ENCODE assay signal across 22 mouse cellular contexts in the genomic region with DNA sequence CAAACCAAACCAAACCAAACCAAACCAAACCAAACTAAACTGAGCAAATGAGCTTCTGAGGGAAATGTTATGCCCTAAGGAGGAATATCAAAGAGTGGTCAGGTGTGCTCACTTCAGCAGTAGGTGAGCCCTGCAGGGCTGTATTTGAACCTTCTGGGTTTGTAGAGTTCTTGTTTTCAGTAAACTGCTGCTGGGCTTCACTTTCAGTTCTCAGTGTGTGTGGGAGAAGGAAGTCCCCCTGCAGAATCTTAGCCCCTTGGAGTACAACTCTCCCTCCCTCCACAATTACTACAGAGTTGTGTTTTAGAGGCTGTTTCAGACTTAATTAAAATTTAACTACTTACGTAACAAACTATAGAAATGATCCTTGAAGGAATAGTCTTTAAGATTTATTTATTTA. TPM values are rescaled to one million over a fixed set of nuclear protein-coding genes. Genes with fewer than 3 reads are reported as not detected.
A peak's percentile ranks its signal among the peaks of the same experiment; 100 is the strongest.
DNase-seq lines count a peak whose midpoint lies in the region; ATAC-seq and TF ChIP-seq lines count a peak whose summit lies in the region.
"Had no signal": no experiment of that assay in that cellular context is flagged by ENCODE, and none has a peak within 500 bp of the region (broad histone marks: within the 10 kb centered on the region; RNA-seq: fewer than 3 reads in every experiment).

No protein-coding gene starts in this region.

- no peaks in the 10 kb centered on the region for H3K36me3 ChIP-seq in midbrain, embryonic 11.5 days (ENCODE audit: control insufficient read depth, insufficient read depth, low read length)
- H3K36me3 ChIP-seq in midbrain, embryonic 13.5 days, result no peaks in the 10 kb centered on the region
- no peaks in the 10 kb centered on the region for H3K36me3 ChIP-seq in CH12.LX (replicated peaks in 1 of 2; ENCODE audit: control insufficient read depth in 1 of 2, insufficient read depth in 1 of 2, low read length in 1 of 2)
- H3K36me3 ChIP-seq: G1E had no signal

- DNase-seq in midbrain, embryonic 11.5 days (ENCODE audit: low spot score, missing footprints), result peak; percentile 12
- DNase-seq in A20 (ENCODE audit: low read depth, low spot score) (peak; percentile 33), CH12.LX (ENCODE audit: extremely low read depth) (no peak)
- DNase-seq in left cerebral cortex, adult 8-10 months (ENCODE audit: low spot score in 2 of 2), result no peak
- DNase-seq: adrenal gland, adult 2 months; adrenal gland, adult 8-10 months; adrenal gland, postnatal 10 days; adrenal gland, postnatal 14 days; adrenal gland, postnatal 25 days; adrenal gland, postnatal 36 days; B cell, adult 2 months; cerebellum, adult 11 months; cerebellum, adult 11-12 months; cerebellum, adult 18-20 months; cerebellum, adult 2 months; cerebellum, adult 8-10 months had no signal

- peak; percentile 55 for TF ChIP-seq EP300 in CH12.LX (IDR thresholded peaks at IDR 0.05; ENCODE audit: low read length)

- TF ChIP-seq POLR2A in CH12.LX (IDR thresholded peaks at IDR 0.05; ENCODE audit: low read depth, low read length), result no peak

- H3K4me3 ChIP-seq in midbrain, embryonic 11.5 days (ENCODE audit: low read depth, low read length), result no peak overlapping the region
- H3K4me3 ChIP-seq in midbrain, embryonic 13.5 days (replicated peaks), result no peak overlapping the region
- H3K4me3 ChIP-seq in CH12.LX (replicated peaks in 1 of 3; ENCODE audit: low read depth in 2 of 3, low read length in 2 of 3, poor library complexity in 1 of 3), result no peak overlapping the region

- ATAC-seq in midbrain, embryonic 11.5 days (ENCODE audit: low FRiP score), result no peak
- no peak for ATAC-seq in midbrain, embryonic 13.5 days
- ATAC-seq in erythroblast, adult 5-6 weeks (replicated peaks; ENCODE audit: low FRiP score, poor library complexity, severe bottlenecking), result no peak
- ATAC-seq: activated CD4-positive, CD25-positive, alpha-beta regulatory T cell, adult 4 months; CD4-positive, CD25-positive, alpha-beta regulatory T cell, adult 4 months; Patski had no signal

- in situ Hi-C loops in CH12.LX (cut with MboI; ENCODE audit: low pct_ligation_motif_present, low pct_unique_long_range_greater_than_20kb, low sequenced_read_pairs), result no loop called here

- no peak overlapping the region for H3K4me2 ChIP-seq in midbrain, embryonic 11.5 days
- no peak overlapping the region for H3K4me2 ChIP-seq in midbrain, embryonic 13.5 days (replicated peaks)
- H3K4me2 ChIP-seq in CH12.LX (ENCODE audit: insufficient read depth, low read depth, poor library complexity, severe bottlenecking), result no peak overlapping the region

- 0 out of 2 replicates have a peak, but pooled peaks cover 3% of the 10 kb centered on the region for H3K4me1 ChIP-seq in midbrain, embryonic 11.5 days (ENCODE audit: control insufficient read depth, insufficient read depth, low read length)
- no peaks in the 10 kb centered on the region for H3K4me1 ChIP-seq in midbrain, embryonic 13.5 days (replicated peaks)
- peaks cover 0 to 21% of the 10 kb centered on the region in 2 experiments; a peak in 3 of 4 replicates for H3K4me1 ChIP-seq in CH12.LX (ENCODE audit: control insufficient read depth in 1 of 2, insufficient read depth in 2 of 2)

- H3K27ac ChIP-seq in midbrain, embryonic 11.5 days (ENCODE audit: low read depth, low read length), result no peak overlapping the region
- no peak overlapping the region for H3K27ac ChIP-seq in midbrain, embryonic 13.5 days
- H3K27ac ChIP-seq in CH12.LX (ENCODE audit: insufficient read depth, low read depth), result no peak overlapping the region

- TF ChIP-seq CTCF in CH12.LX (conservative IDR thresholded peaks at IDR 0.05 in 1 of 2, IDR thresholded peaks at IDR 0.05 in 1 of 2; ENCODE audit: low read depth in 2 of 2, low read length in 2 of 2), result no peak

- no peak overlapping the region for H3K9ac ChIP-seq in midbrain, embryonic 11.5 days (ENCODE audit: low read length)
- H3K9ac ChIP-seq in midbrain, embryonic 13.5 days (replicated peaks), result no peak overlapping the region
- no peak overlapping the region for H3K9ac ChIP-seq in CH12.LX (ENCODE audit: insufficient read depth, low read depth)

- dilution Hi-C loops in CH12.LX (cut with MboI; ENCODE audit: extremely low pct_ligation_motif_present, extremely low pct_unique_long_range_greater_than_20kb, low sequenced_read_pairs), result no loop called here

- no peaks in the 10 kb centered on the region for H3K79me2 ChIP-seq in CH12.LX (replicated peaks; ENCODE audit: control insufficient read depth, extremely low read depth, insufficient read depth, poor library complexity, severe bottlenecking)

- WGBS in midbrain, embryonic 11.5 days, result 91% methylated on average over 1 of the region's 1 CpGs
- 83% methylated on average over 1 of the region's 1 CpGs for WGBS in midbrain, embryonic 13.5 days

- H3K9me3 ChIP-seq in midbrain, embryonic 11.5 days (ENCODE audit: control insufficient read depth, low read length), result no peaks in the 10 kb centered on the region
- no peaks in the 10 kb centered on the region for H3K9me3 ChIP-seq in midbrain, embryonic 13.5 days
- no peaks in the 10 kb centered on the region for H3K9me3 ChIP-seq in CH12.LX (replicated peaks; ENCODE audit: low read length)
- H3K9me3 ChIP-seq: G1E had no signal

- H3K27me3 ChIP-seq in midbrain, embryonic 11.5 days (ENCODE audit: control insufficient read depth, insufficient read depth, low read length), result no peaks in the 10 kb centered on the region
- H3K27me3 ChIP-seq in midbrain, embryonic 13.5 days, result no peaks in the 10 kb centered on the region
- no peaks in the 10 kb centered on the region for H3K27me3 ChIP-seq in CH12.LX (replicated peaks)
- H3K27me3 ChIP-seq: Patski had no signal

- no peak for TF ChIP-seq RAD21 in CH12.LX (IDR thresholded peaks at IDR 0.05; ENCODE audit: low read depth, low read length)

TF ChIP-seq in CH12.LX, 34 proteins besides CTCF, POLR2A, EP300 and RAD21:
- TF ChIP-seq IRF4 (IDR thresholded peaks at IDR 0.05; ENCODE audit: low read depth, low read length) (peak; percentile 53; the same call in 1 of the 2 replicates), KAT2A (IDR thresholded peaks at IDR 0.05; ENCODE audit: insufficient replicate concordance, low read length) (no peak)

RNA-seq across cellular contexts. Expression of gene Hist1h2bj, which starts 10.7 kb away (rescaled TPM):
- 9.9 and 12.6 TPM in 2 replicates for polyA plus RNA-seq in midbrain, embryonic 11.5 days (2014; fragmentation: Nextera tagmentation; extraction: Ambion mirVana)
- polyA plus RNA-seq in midbrain, embryonic 13.5 days (2015; fragmentation: Nextera tagmentation; extraction: Ambion mirVana), result 7.6 and 8.3 TPM in 2 replicates
- total RNA-seq in CH12.LX (2012; rRNA removed) (1,723 and 1,790 TPM in 2 replicates), CH12.LX (2014; rRNA removed) (23.2 and 23.8 TPM in 2 replicates)
- polyA plus RNA-seq in CH12.LX (2012; ENCODE audit: insufficient read length, low read depth), result 0.72 and 2.5 TPM in 2 replicates
- total RNA-seq in erythroblast, adult 5-6 weeks (2015; ENCODE audit: low replicate concordance), result 17.9 and 23.8 TPM in 2 replicates
- 272 and 275 TPM in 2 replicates for total RNA-seq in erythroblast, adult 5-6 weeks (2017; ENCODE audit: low replicate concordance)
- 10 to 100 TPM in 2 of 4 experiments, 1 to 10 TPM in 2; 7.2 to 11.6 (median 10.4) TPM for total RNA-seq in left cerebral cortex, adult 8-10 months (2022)
- polyA plus RNA-seq: Patski had no signal

RNA-seq across cellular contexts. Expression of gene Hist1h2ag, which starts 11.0 kb away (rescaled TPM):
- polyA plus RNA-seq in midbrain, embryonic 11.5 days (2014; fragmentation: Nextera tagmentation; extraction: Ambion mirVana), result 46.4 and 70.6 TPM in 2 replicates
- polyA plus RNA-seq in midbrain, embryonic 13.5 days (2015; fragmentation: Nextera tagmentation; extraction: Ambion mirVana), result 17.7 and 21.2 TPM in 2 replicates
- total RNA-seq in CH12.LX (2012; rRNA removed) (576 and 708 TPM in 2 replicates), CH12.LX (2014; rRNA removed) (21.8 and 22.0 TPM in 2 replicates)
- 7.3 and 13.0 TPM in 2 replicates for polyA plus RNA-seq in CH12.LX (2012; ENCODE audit: insufficient read length, low read depth)
- total RNA-seq in erythroblast, adult 5-6 weeks (2015; ENCODE audit: low replicate concordance), result 3.7 and 12.3 TPM in 2 replicates
- 705 and 715 TPM in 2 replicates for total RNA-seq in erythroblast, adult 5-6 weeks (2017; ENCODE audit: low replicate concordance)
- 10 to 100 TPM in 3 of 4 experiments, 1 to 10 TPM in 1; 9.0 to 26.2 (median 21.0) TPM for total RNA-seq in left cerebral cortex, adult 8-10 months (2022)
- polyA plus RNA-seq: activated CD4-positive, CD25-positive, alpha-beta regulatory T cell, adult 4 months; CD4-positive, CD25-positive, alpha-beta regulatory T cell, adult 4 months; Patski had no signal

RNA-seq across cellular contexts. Expression of gene Hist1h4i, which starts 12.6 kb away (rescaled TPM):
- 43.8 and 43.9 TPM in 2 replicates for polyA plus RNA-seq in midbrain, embryonic 11.5 days (2014; fragmentation: Nextera tagmentation; extraction: Ambion mirVana)
- polyA plus RNA-seq in midbrain, embryonic 13.5 days (2015; fragmentation: Nextera tagmentation; extraction: Ambion mirVana), result 18.1 and 20.1 TPM in 2 replicates
- total RNA-seq in CH12.LX (2012; rRNA removed) (768 and 812 TPM in 2 replicates), CH12.LX (2014; rRNA removed) (29.9 and 35.7 TPM in 2 replicates)
- polyA plus RNA-seq in CH12.LX (2012; ENCODE audit: insufficient read length, low read depth), result 6.4 TPM in 2 replicates
- 32.4 and 38.2 TPM in 2 replicates for total RNA-seq in erythroblast, adult 5-6 weeks (2015; ENCODE audit: low replicate concordance)
- 129 and 151 TPM in 2 replicates for total RNA-seq in erythroblast, adult 5-6 weeks (2017; ENCODE audit: low replicate concordance)
- total RNA-seq in left cerebral cortex, adult 8-10 months (2022), result 10 to 100 TPM; 62.0 to 71.0 (median 68.4) TPM

RNA-seq across cellular contexts. Expression of gene Hist1h2bk, which starts 18.1 kb away (rescaled TPM):
- 9.9 and 11.3 TPM in 2 replicates for polyA plus RNA-seq in midbrain, embryonic 11.5 days (2014; fragmentation: Nextera tagmentation; extraction: Ambion mirVana)
- polyA plus RNA-seq in midbrain, embryonic 13.5 days (2015; fragmentation: Nextera tagmentation; extraction: Ambion mirVana), result 4.0 and 5.5 TPM in 2 replicates
- total RNA-seq in CH12.LX (2012; rRNA removed) (2,586 and 2,636 TPM in 2 replicates), CH12.LX (2014; rRNA removed) (38.2 and 47.2 TPM in 2 replicates)
- polyA plus RNA-seq in CH12.LX (2012; ENCODE audit: insufficient read length, low read depth), result 3.7 and 8.1 TPM in 2 replicates
- 14.6 and 64.4 TPM in 2 replicates for total RNA-seq in erythroblast, adult 5-6 weeks (2015; ENCODE audit: low replicate concordance)
- total RNA-seq in erythroblast, adult 5-6 weeks (2017; ENCODE audit: low replicate concordance), result 627 and 660 TPM in 2 replicates
- 10 to 100 TPM in 3 of 4 experiments, 1 to 10 TPM in 1; 3.0 to 13.9 (median 10.7) TPM for total RNA-seq in left cerebral cortex, adult 8-10 months (2022)

RNA-seq across cellular contexts. Expression of gene Hist1h2ah, which starts 18.4 kb away (rescaled TPM):
- polyA plus RNA-seq in midbrain, embryonic 11.5 days (2014; fragmentation: Nextera tagmentation; extraction: Ambion mirVana), result 6.3 and 6.8 TPM in 2 replicates
- 6.2 TPM in 1 of 2 replicates, not detected in the other for polyA plus RNA-seq in midbrain, embryonic 13.5 days (2015; fragmentation: Nextera tagmentation; extraction: Ambion mirVana)
- total RNA-seq in CH12.LX (2012; rRNA removed), result 628 and 652 TPM in 2 replicates
- 4.9 and 8.1 TPM in 2 replicates for total RNA-seq in CH12.LX (2014; rRNA removed)
- 2.3 and 4.5 TPM in 2 replicates for polyA plus RNA-seq in CH12.LX (2012; ENCODE audit: insufficient read length, low read depth)
- 2.5 TPM in 1 of 2 replicates, not detected in the other for total RNA-seq in erythroblast, adult 5-6 weeks (2015; ENCODE audit: low replicate concordance)
- total RNA-seq in erythroblast, adult 5-6 weeks (2017; ENCODE audit: low replicate concordance), result 462 and 930 TPM in 2 replicates
- total RNA-seq in left cerebral cortex, adult 8-10 months (2022), result 10 to 100 TPM in 3 of 4 experiments, not detected in 1; 15.3 to 27.1 (median 22.8) TPM
- polyA plus RNA-seq: CD4-positive, CD25-positive, alpha-beta regulatory T cell, adult 4 months; cerebellum, adult 2 months had no signal

Comparison
In these comparisons a context has a peak if more than half of its experiments do, and no peak if none do; other contexts are left out.
1. DNase-seq: peak in midbrain, embryonic 11.5 days (single experiment) and A20 (single experiment); none in CH12.LX (single experiment) and left cerebral cortex, adult 8-10 months (0 of 2).